Mouse (Mus musculus) kidney, postnatal 25 days (tissue): ENCODE data around the gene Tacr1.

Source experiments
- DNase-seq, 2 experiments: peaks; one replicate each; pipeline ENCODE4 v3.0.0; 2021; ENCODE audit warnings: mixed read lengths in 2 of 2

The Tacr1 gene

DNA sequence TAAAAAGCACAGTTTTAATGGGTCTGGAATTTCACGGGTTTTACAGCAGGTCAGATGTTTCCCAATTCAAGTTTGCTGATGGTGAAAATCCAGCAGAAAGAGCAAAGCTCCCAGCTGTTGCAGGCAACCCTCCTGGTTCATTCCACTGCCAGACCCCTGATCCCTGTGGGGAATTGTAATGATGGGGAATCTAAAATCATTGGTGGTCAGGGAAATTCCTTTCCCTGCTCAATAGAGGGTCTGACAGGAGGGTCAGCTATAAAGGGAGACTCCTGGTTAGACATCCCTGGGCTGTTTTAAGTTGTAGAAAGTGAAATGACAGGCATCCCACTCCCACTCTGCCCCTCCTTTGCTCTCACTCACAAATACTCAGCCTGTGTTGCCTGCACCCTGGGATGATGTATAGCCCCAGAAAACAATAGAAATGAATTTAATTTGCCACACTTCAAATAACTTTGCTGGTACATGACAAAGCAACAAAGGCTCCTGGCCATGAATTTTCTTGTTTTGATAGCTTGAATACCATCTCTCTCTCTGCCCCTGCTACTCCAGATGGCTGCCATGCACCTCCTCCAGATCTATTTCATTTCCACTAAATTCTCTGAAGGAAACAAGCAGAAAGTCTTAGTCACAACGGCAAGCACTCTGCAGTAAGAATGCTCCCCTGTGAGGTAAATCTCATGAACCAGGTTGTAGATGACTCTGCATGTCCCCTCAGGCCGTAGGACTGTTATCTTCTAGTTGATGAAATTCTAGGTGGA, 123.2 kb downstream of the Tacr1 start:
- DNase-seq = no peak

- DNase-seq = no peak
Observed at GRCm38 (mm10) chr6:82528631-82529030, 126.5 kb downstream of the Tacr1 start.

GRCm38 (mm10) chr6:82536641-82537040, 134.5 kb downstream of the Tacr1 start:
- DNase-seq = no peak

DNA sequence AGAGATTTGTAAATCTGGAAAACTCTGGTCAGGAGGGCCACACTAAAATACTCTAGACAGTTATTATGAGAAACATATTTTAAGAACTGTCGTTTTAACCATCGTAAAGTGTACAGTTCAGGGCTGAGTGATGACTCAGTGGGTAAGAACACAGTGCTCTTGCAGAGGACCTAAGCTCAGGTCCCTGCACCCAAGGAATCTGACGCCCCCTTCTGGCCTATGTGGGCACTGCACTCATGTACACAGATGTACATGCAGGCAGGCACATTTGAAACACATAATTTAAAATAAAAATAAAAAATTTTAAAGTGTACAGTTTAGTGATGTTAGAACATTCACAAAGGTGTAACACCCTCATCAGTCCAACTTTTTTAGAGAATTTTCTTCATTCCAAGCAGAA, 147.1 kb downstream of the Tacr1 start:
- DNase-seq = no peak

DNA sequence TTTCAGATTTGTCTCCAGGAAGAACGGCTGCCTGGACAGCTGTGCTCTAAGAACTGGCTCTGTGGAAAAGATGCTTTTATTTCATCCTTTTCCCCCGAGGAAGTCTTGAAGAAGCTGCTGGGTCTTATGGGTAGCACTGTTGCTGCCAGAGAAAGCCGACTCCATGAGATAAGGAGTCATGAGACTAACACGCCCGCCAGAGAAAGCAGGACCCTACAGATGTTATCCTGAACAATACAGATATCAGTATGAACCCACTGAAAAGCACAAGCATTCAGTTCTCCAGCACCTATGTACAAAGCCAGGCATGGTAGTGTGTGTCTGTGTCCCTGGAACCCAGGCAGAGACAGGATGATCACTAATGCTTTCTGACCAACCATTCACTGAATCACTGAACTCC, 173.3 kb downstream of the Tacr1 start:
- no peak for DNase-seq

- no peak for DNase-seq
Observed at GRCm38 (mm10) chr6:82585396-82585795, 183.3 kb downstream of the Tacr1 start.

DNA sequence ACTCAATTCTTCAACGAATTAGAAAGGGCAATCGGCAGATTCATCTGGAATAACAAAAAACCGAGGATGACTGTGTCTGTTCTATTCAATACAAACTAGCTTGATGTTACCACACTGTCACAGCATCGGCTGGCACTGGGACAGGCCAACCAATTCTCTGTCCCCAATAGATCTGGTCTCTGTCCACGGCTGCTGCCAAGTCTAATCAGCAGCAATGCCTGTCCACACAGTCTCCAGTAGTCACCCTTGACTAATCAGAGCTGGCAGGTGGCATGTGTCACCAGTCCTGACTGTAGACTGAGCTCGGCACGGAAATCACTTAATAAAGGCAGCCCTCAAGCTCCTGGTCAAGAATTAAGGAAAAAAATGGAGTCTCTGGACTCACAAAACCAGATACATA, 187.3 kb downstream of the Tacr1 start:
- no peak for DNase-seq

DNA sequence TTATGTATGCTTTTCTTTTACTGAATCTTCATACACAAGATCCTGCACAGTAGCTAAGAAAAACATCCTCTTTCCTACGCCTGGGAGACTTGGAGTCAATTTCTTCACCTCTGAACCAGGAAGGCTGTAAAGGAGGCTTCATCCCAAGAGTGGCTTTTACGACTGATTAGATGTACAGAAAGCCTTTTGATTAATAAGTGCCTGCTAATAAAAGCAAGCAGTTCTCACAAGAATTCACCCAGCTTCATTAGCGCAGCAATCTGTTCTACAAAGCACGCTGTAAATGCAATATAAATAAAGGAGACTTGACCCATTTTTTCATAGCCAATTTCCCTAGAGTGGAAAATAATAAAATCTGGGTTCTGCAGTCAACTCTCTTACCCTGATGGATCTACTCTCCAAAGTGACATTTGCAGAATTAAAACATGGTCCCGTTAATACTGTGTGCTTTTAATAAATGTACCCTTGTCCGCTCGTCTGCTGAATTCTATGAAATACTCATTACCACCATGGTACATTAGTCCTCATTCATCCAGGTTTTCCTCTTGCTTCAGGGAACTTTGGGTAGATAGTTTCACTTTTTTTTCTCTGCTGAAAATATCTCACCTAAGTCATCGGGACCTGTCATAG, 193.4 kb downstream of the Tacr1 start:
- DNase-seq = no peak

GRCm38 (mm10) chr6:82603228-82603627, 201.1 kb downstream of the Tacr1 start:
- DNase-seq = no peak

GRCm38 (mm10) chr6:82603665-82604064, 201.5 kb downstream of the Tacr1 start:
- DNase-seq = peak in 1 of 2 experiments; percentile 30

- no peak for DNase-seq
Observed at GRCm38 (mm10) chr6:82604791-82605190, 202.7 kb downstream of the Tacr1 start.

DNA sequence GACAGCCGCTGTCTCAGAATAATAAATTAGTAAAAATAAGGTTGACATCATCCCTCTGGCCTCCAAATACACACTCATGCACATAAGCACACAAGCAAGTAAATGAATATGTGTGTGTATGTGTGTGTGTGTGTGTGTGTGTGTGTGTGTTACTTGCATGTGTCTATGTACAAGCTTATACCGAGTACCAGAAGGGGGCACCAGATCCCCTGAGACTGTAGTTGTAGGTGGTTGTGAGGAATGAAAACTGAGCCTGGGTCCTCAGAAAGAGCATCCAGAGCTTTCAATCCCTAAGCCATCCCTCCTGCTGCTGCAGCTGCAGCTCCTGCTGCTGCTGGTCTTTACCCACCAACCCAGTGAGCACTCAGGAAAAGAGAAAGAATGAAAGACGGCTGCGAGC, 206.6 kb downstream of the Tacr1 start:
- DNase-seq = no peak

- DNase-seq = no peak
Observed at GRCm38 (mm10) chr6:82609339-82609926, 207.3 kb downstream of the Tacr1 start.
